Mouse (Mus musculus) bone marrow macrophage, adult 2 months (primary cell): Measurements from ENCODE around the gene Map2k4. TPM values are rescaled to one million over a fixed set of nuclear protein-coding genes. Genes with fewer than 3 reads are reported as not detected.

Source experiments
- H3K27ac ChIP-seq: 2 replicates; pipeline ENCODE4 v1.5.1; 2012; ENCODE audit warnings: low read depth, low read length; ENCODE audit not compliant: insufficient read depth
- H3K4me1 ChIP-seq: 2 replicates; pipeline ENCODE4 v1.6.1; 2012; ENCODE audit warnings: low read length; ENCODE audit not compliant: control insufficient read depth, insufficient read depth
- H3K4me3 ChIP-seq: 2 replicates; pipeline ENCODE4 v1.5.1; 2012; ENCODE audit warnings: mild to moderate bottlenecking, low read length, moderate library complexity; ENCODE audit not compliant: insufficient read depth
- CTCF ChIP-seq: IDR thresholded peaks from 2 replicates; pipeline ENCODE4 v1.5.1; 2012; ENCODE audit warnings: low read depth, mild to moderate bottlenecking, low read length, moderate library complexity
- POLR2A ChIP-seq: IDR thresholded peaks from 2 replicates; pipeline ENCODE4 v1.6.1; 2012; ENCODE audit warnings: mild to moderate bottlenecking, low read depth, low read length, borderline replicate concordance
- polyA plus RNA-seq: library from polyadenylated mRNA; stranded (reverse); fragments of >200 nt; gene quantifications from 2 replicates; pipeline ENCODE4 v1.2.4, GENCODE M21; 2012; ENCODE audit not compliant: missing spikeins, insufficient read depth, insufficient read length

The Map2k4 gene
- polyA plus RNA-seq, 1 experiment = 29.1 TPM

- no peak overlapping the region for H3K27ac ChIP-seq
- TF ChIP-seq CTCF (no peak), POLR2A (no peak)
- H3K4me3 ChIP-seq = no peak overlapping the region
- peaks cover 13% of the 10 kb centered on the region for H3K4me1 ChIP-seq
Observed at GRCm38 (mm10) chr11:65719960-65720359, 68.1 kb downstream of the Map2k4 start.

GRCm38 (mm10) chr11:65713830-65714229 lies 74.3 kb downstream of the Map2k4 start:
- Histone ChIP-seq H3K4me3 (no peak overlapping the region), H3K4me1 (peaks cover 3% of the 10 kb centered on the region), H3K27ac (no peak overlapping the region)
- TF ChIP-seq POLR2A = no peak
- TF ChIP-seq CTCF = no peak

DNA sequence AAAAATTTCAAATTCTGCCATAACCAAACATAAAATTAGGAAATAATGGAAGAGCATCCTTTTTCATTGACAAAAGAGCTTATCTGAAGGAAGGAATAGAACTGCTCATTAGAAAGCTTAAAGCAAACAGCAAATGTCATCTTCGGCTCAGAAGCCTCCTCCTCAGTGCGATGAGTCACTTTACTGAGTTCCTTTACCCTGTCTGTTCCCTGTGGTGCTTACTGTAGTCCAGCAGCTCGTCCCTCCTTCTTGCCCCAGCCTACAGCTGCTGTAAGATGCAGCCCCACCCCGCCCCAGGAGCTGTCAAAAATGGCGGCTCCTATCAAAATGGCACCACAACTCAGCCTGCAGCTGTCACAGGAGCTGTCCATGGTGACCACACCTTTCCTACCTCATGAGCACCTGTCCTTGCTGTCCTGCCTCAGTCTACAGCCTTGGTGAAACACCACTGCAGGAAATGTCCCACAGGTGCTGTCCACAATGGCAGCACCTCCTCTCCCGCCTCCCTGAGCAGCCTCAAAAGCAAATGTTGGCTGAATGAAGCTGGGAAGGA lies 75.3 kb downstream of the Map2k4 start:
- Histone ChIP-seq H3K4me1 (no peaks in the 10 kb centered on the region), H3K4me3 (no peak overlapping the region), H3K27ac (no peak overlapping the region)
- no peak for TF ChIP-seq CTCF
- no peak for TF ChIP-seq POLR2A

GRCm38 (mm10) chr11:65706784-65707183 lies 81.3 kb downstream of the Map2k4 start:
- H3K4me3 ChIP-seq = no peak overlapping the region
- H3K4me1 ChIP-seq = 0 out of 2 replicates have a peak, but pooled peaks cover 2% of the 10 kb centered on the region
- TF ChIP-seq CTCF = no peak
- TF ChIP-seq POLR2A = no peak
- no peak overlapping the region for H3K27ac ChIP-seq

GRCm38 (mm10) chr11:65706176-65706575 lies 81.9 kb downstream of the Map2k4 start:
- Histone ChIP-seq H3K4me1 (0 out of 2 replicates have a peak, but pooled peaks cover 2% of the 10 kb centered on the region), H3K4me3 (no peak overlapping the region)
- no peak for TF ChIP-seq CTCF
- TF ChIP-seq POLR2A = no peak

DNA sequence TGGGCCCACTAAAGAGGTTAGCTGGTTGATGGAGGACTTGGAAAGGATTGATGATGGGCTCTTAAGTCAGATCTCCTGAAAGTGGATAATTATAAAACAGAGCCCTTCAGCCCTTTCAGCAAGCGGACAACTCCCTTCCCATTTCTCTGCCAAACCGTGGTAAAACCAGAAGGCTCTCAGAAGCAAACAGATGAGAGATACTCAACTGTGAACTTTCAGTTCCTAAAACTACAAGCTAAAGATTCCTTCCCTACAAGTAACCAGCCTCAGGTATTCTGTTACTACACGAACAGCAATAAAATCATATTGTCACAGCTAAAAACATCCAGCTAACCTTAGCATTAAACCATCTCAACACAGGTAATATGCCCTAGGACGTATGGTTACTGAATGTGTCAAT lies 83.2 kb downstream of the Map2k4 start:
- Histone ChIP-seq H3K4me1 (0 out of 2 replicates have a peak, but pooled peaks cover 2% of the 10 kb centered on the region), H3K27ac (no peak overlapping the region), H3K4me3 (no peak overlapping the region)
- no peak for TF ChIP-seq POLR2A
- TF ChIP-seq CTCF = no peak

More at GRCm38 (mm10) chr11:65706176-65706575, 81.9 kb downstream of the Map2k4 start:
- no peak overlapping the region for H3K27ac ChIP-seq

DNA sequence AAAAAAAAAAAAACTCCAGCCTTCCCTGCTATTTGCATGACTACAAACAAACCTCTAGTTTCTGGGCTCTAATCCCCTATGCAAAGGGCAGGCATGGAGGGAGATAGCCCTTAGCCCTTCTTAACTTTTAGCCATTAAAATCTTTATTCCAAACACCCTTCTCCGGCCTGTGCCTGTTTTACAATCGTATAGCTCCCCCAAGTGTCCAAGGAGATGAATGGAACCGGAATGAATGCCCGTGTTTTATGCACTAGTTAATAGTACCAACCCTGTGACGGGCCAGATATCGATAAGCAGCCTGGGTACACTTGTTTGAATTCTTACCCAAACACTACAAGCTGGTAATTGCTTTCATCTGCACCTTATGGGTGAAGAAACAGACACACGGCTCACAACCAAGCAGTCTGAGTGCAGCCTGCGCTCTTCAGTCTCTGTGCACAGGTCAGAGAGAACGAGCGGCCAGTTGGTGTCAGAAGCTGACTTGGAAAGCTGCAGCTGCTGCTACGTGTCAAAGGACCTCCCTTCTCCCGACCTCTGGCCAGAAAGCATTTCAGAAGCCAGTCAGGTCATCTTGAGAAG lies 109.2 kb downstream of the Map2k4 start:
- H3K4me3 ChIP-seq = no peak overlapping the region
- TF ChIP-seq POLR2A = no peak
- TF ChIP-seq CTCF = no peak
- no peak overlapping the region for H3K27ac ChIP-seq
- peaks cover 14% of the 10 kb centered on the region for H3K4me1 ChIP-seq

- Histone ChIP-seq H3K27ac (no peak overlapping the region), H3K4me1 (no peaks in the 10 kb centered on the region), H3K4me3 (no peak overlapping the region)
- TF ChIP-seq CTCF = no peak
- no peak for TF ChIP-seq POLR2A
Observed at GRCm38 (mm10) chr11:65667348-65667969, 120.6 kb downstream of the Map2k4 start.

DNA sequence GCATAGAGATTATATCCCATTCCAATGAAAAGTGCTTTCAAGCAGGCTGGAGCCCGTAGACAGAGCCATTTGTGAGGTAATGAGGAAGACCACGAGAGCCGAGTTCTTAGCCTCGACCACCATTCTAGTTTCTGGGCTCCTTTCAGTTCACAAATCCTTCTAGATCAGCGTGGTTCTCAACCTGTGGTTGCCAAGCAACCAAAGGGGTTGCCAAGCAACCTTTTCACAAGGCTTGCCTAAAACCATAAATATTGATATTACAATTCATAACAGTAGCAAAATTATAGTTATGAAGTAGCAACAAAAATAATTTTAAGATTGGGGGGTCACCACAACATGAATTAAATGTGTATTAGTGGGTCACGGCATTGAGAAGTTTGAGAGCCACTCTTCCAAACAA lies 123.2 kb downstream of the Map2k4 start:
- no peak for TF ChIP-seq POLR2A
- TF ChIP-seq CTCF = no peak
- Histone ChIP-seq H3K4me3 (no peak overlapping the region), H3K27ac (no peak overlapping the region), H3K4me1 (no peaks in the 10 kb centered on the region)
